Mouse (Mus musculus) hematopoietic stem cell, adult 5-6 weeks (primary cell): ENCODE measurements around the gene Speg. TPM values are rescaled to one million over a fixed set of nuclear protein-coding genes. Genes with fewer than 3 reads are reported as not detected.

Experiments
- ATAC-seq, 2 experiments: fragments of 125-278 bp in 1 of 2; replicated peaks in 1 of 2; 2 replicates each; pipeline ENCODE4 v1.8.0; 2016 to 2017; ENCODE audit warnings: inconsistent platforms in 2 of 2, mild to moderate bottlenecking in 2 of 2, moderate number of reproducible peaks in 2 of 2, low read depth in 1 of 2, moderate TSS enrichment in 1 of 2; ENCODE audit not compliant: low FRiP score in 2 of 2, poor library complexity in 2 of 2, severe bottlenecking in 2 of 2, insufficient read depth in 1 of 2, low TSS enrichment in 1 of 2
- total RNA-seq: library from RNA; stranded (forward); fragments of 172-1452, 232-1000 nt; gene quantifications from 2 replicates; pipeline ENCODE4 v1.2.3, GENCODE M21; 2017

The Speg gene
- total RNA-seq, 1 experiment from 2014 or later = 2.4 TPM

DNA sequence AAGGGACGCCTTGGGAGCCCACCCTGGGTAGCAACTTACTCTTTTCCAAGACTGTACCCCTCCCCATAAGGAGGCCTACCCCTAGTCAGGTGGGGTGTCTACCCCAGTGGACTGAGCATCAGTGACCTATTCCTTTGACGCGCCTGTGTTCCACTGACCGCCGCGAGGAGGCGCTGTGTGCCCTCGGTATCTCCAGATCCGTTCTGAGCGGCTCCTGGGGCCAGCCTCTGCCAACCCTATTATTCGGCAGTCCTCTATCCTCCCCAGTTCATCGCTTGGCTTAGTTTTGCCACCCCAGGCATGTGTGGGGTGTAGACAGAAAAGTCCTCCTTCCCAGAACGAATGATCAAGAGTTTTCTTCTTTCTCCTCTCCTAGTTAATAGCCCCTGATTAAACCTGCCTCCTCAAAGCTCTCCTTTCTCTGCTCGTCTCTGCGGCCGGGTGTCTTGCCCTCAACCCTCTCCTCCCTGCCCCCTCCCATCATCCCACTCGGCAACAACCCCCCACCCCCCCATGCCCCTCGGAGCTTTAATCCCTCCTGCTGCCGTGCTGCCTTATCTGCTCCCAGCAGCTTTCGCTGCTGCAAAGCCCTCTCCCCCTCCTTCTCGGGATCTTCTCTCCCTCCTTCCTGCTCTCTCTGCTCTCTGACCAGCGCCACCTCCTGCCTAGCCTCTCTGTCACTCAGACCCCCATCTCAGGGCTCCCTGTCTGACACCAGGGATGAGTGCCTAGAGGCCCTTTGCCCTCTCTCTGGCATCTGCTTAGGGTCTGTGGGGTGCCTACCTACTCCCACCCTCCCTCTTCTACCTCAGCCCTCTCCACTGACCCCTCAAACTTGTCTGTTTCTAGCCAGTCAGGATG, 70.9 kb downstream of the Speg start:
- ATAC-seq = peak; percentile 52 to 70

DNA sequence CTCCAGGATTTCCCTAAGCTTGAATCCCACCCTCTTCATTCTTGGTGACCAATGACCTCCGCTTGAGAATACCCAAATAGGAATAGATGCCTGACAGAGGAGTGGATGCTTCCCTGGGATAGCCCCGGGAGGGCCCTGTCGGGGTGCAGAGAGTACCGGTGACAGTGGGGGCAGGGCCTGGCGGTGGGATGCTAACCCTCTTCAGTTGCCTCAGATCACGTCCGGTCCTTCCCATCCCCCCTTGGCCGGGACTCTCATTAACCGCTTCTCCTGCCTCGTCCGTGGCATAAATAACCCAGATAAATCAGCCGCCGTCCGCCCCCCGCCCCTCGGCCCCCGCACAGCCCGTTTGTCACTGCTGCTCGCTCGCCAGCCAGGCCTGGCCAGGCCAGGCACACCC, 71.6 kb downstream of the Speg start:
- no peak for ATAC-seq

DNA sequence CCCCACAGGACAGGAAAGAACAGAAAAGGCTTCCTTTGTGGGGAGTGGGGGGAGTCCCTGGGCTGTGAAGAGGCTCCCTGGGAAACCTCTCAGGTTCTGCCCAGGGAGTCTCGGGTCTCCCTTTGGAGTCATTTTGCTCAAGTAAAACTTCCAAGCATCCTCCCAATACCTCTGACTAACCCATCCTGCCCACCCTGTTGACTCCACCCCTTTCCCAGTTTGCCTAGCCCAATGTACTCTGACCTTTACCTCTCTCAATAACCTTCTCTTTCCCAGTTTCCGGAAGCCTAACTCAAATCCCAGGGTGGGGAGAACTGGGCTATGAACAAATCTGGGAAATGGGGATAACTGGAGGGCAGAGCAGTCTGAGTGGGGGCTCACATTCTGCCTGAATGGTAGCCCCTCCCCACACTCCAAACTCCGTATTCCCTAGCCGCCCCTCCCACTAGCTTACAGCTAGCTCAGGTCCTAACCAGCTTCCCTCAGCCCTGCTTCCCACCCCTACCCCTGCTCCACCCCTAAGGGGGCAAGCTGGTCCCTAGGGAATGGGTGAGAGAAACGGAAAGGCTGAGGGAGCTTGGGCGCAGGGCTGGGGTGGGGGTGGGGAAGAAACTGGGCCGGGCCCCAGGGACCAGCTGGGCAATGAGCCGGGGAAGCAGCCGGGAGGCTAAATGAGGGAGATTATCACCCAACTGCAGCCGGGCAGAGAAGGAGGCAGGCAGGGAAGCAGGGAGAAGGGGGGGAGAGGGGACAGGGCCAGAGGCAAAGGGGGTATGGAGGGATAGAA, 72.4 kb downstream of the Speg start:
- ATAC-seq = no peak

DNA sequence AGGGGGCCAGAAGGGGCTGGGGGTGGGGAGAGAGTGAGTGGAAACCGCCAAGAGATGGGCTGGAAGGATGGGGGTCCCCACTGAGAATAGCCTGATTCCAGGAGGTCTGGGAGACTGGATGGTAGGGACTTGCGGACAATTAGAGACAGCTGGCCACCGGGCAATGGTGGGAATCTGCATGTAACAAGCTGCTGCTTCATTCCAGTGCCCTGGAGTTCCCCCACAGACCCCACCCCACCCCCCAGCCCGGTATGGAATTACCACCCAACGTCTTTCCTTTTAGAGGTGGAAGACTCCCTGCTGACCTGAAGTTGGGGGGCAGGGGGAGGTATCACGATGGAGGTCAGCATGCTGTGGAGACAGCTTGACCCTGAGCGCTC, 72.9 kb downstream of the Speg start:
- ATAC-seq = no peak

DNA sequence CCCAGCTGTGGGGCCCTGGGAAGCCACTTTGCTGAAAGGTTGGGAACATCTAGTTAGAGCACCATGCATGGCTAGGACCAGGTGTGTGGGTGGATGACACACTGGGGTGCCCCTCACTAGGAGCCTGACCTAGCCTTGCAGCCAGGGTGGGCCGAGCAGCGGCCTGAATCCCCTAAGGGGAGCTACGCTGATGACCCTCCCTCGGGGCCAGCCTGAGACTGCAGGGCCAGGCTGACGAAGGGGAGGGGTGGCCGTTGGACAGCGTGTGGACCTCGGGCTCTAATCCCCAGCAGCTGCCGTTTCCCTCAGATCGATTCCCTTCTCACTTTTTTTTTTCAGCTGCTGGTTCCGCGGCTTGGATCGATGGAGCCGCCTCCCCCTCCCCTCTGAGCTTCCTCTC, 73.8 kb downstream of the Speg start:
- ATAC-seq = no peak

DNA sequence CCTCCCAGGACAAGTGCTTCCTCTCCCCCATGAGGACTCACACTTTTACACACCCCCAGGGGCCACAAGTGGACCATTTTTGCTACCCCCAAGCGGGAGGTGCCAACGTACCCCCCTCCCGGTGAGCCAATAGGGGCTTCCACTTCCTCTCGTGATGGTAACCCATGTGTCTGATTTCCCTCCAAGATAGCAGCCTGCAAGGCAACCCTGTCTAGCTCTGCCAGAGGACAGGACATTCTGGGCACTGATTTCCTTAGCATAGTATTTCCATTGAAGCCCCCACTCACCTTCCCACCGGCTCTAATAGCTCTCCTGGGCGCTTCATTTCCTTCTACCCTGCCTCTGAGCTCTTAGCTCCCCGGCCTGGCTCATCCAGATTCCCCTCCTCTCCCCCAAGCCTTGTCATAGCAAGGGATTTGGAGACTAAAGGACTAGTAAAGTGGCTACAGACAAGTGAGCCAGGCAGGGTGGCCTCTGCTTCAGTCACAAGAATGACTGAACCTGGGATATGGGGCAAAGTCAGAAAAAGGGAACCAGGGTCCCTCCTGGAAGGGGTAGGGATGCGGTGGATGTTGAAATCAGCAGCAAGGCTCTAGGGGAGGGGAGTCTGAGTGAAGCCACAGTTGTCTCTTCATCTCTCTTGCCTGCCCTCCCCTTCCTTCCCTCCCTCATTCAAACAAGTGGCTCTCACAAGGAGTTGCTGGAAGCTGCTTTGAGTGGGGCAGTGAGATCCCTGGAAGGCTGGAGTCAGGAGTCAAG, 74.5 kb downstream of the Speg start:
- no peak for ATAC-seq

DNA sequence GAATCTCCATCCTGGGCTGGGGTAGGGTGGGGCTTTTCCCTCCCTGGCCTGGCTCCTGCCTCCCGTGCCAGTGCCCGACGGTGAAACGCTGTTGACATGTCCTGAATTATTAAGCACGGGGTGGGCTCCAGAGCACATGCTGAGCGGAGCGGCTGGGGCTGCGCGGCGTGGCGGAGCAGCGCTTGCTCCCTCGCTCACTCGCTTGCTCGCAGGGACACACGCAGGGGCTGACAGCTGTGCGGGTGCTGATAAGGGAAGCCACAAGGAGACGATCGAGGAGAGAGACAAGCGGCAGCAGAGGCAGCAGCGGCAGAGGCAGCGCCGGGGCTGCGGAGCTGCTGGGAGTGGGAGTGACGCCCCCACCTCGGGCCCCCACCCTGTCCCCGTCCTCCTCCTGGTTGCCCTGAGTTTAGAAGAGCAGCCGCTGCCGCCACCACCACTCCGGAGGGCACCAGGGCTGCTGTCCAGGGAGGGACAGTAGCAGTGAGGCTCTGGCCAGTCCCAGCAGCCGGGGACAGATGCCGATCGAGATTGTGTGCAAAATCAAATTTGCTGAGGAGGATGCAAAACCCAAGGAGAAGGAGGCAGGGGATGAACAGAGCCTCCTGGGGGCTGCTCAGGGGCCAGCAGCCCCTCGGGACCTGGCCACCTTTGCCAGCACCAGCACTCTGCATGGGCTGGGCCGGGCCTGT, 75.4 kb downstream of the Speg start, which contains the start of gene Asic4:
Gene Asic4, plus strand, starts transcription at position 123 of the 692 bp plus-strand sequence.
- peak; percentile 9 to 43; a peak in 2 of 4 replicates for ATAC-seq

DNA sequence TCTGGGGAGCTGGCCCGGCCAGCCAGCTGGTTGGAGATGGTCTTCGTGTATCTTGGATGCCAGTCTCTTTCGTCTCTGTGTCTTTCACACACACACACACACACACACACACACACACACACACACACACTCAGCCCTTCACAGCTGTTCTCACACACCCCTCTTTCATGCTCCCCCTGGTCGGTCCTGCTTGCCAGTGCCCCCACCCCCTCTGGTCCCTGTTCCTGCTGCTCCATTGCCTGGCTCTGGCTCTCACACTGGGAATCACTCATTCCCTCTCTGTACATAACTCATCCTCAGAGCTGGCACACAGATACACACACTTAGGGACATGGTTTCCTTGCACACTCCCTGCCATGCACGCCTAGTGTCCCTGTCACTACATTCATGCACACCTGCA, 76.8 kb downstream of the Speg start:
- no peak for ATAC-seq

DNA sequence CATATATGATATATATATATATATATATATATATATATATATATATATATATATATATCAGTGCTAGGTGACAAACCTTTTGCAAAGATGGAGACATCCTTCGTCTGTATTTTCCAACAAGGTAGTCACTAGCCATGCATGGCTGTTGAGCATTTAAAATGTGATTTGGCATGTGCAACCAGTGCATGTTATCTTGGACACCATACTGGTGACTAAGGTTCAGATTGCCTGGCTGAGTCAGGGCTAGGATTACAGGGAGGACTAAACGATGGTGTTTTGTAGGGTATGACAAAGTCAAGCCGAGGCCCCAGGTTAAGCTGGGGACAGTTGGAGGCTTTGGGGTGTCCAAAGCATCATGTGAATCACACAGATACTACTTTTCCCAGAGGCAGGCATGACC, 80.3 kb downstream of the Speg start:
- no peak for ATAC-seq

DNA sequence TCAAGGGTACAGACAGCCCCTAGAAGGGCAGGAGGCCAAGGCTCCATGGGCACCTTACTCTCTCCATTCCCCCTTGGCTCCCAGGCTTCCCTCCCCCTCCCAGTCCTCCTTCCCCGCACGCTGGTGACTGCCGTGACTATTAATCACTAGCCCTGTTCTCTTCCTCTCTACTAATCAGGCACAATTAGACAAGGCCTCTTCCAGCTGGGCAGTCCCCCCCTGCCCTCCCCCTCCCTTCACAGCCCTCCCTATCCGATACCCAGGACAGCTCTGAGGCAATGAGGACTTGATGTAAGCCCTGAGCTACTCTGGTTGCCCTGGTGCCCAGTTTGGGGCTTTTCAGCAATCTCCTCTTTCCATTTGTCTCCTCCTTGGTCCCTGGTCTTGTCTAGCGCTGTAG, 80.9 kb downstream of the Speg start:
- no peak for ATAC-seq

DNA sequence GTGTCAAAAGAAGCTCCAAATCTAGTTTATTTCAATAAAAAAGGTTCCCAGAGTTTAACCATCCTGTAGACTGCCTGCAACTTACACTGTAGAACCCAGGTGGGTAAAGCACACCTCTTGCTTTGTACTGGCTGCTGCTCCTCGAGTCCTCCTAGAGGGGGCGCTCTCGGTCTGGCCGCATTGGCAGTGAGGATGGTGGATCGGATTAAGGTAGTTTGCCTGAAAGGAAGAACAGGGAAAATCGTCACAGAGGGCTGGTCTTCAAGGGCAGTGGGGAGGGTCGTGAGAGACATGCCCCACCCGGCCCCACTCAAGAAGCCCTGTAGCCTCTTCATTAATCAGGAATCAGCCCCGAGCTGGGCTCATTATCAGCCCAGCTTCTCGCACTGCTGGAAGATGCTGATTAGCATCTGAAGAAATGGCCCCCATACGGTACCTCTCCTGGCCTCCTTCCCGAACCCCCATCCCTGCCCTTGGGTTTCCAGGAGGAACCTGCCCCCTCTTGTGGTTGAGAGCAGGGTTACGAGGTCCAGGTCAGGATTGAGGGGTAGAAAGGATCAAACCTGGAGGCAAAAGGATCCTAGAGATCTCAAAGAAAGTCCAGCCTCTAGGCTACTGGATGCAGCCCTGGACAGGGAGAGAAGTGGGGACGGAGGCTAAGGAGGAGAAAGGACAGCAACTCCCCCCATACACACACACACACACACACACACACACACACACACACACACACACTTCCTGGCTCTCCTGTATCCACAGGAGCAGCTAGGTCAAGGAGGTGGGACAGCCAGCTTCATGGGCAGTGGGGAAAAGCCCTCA, 81.9 kb downstream of the Speg start:
- no peak for ATAC-seq

DNA sequence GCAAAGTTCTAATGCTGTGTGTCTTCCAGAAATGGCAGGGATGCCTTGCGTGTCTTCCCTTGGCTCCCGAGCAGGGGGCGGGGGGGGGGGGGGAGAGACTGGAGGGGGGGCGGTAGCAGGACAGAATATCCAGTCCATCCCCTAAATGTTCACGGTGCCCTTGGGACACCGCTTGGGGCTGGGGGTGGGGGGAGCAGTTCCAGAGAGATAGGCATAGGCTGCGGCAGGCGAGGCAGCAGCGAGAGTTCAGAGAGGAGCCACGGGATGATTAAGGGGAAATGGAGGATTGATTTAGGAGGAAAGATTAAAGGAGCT, 82.6 kb downstream of the Speg start:
- ATAC-seq = no peak

DNA sequence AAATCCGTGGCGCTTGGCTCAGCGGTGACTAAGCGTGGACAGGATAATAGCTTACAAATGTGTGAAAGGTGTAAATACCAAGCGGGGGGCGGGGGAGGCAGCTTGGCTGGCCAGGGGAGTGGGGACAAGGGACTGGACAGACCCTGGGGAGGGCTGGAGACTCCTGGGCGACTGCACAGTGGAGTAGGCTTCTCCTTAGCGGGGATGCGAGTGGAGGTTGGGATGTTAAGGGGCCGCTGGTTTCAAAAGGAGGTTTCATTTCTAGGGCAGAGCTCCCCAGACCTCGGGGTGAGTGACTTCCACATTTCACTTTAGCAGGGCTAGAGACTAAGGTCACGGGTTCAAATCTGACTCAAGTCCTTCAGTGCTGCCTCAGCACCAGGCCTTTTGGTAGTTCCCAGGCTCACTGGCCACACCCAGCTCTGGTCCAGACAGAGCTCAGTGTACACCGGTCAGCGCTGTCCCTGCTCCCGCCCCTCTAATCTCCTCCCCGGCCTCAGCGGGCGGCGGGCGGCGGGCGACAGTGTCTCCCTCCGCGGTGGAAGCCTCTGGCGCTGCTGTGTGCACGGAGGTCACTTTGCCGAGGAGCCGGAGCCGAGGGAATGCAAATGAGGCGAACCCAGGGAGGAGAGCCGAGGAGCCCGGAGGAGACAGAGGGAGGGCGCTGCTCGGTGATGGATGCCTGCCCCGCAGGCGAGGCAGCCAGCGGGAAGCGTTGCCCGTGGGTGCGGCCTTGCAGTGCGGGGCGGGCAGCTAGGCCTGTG, 83.1 kb downstream of the Speg start:
- peak in 1 of 2 experiments; percentile 41; a peak in 1 of 4 replicates for ATAC-seq

DNA sequence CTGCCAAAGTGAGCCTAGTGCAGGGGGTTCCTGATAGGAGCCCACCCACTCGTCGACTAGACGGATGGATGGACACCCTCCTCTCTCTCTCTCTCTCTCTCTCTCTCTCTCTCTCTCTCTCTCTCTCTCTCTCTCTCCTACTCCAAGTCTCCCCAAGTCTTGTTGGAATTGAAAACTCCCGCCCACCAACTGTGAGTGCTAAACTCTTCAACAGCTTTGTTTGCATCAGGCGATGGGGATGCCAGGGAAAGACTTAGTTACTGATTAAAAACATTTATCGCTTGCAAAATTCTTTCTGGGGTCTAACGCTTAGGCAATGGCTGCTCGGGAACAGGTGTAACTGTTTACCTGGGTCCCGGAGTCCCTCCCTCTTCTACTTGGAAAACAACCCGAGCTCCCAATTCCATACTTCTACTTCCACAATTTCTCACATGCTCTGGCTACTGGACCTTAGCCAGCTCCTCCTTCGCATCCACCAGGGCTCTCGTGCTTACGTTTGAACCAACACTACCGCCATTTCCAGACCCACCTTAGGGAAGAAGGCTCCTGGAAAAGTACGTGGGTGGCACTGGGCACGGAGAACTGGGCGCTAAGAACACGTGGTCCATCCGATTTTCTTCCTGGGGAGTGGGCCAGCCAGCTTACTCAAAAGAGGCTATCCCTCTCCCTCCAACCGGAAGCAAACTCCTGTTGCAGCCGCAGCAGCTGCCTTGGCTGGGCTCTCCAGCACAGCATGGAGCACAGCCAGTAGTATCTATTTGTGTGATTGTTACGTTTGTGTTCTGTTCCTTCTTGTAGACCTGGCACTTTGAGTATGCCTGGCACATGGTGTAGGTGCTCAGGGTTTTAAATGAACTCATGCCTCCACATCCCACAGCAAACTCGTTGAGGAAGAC, 83.9 kb downstream of the Speg start:
- ATAC-seq = no peak

DNA sequence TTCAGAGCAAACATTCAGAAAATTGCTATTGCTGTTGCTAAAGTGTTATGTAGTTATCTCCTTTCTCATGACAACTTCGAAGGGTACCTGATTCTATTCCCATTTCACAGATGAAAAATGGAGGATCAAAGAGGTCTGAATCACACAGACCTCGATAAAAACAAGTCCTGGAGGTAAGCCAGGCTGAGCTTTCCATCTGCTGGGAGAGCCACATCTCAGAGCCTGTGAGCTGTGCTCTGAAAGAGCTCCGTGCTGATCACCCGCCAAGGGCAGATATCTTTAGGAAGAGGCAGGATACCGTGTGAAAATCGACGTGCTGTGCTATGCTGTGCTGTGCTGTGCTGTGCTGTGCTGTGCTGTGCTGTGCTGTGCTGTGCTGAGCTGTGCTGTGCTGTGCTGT, 85.2 kb downstream of the Speg start:
- ATAC-seq = no peak
